Mouse (Mus musculus): ENCODE measurements at regions not wholly inside any gene's neighbourhood (a gene's known extent, or its start where the extent isn't known, plus 50 kb on each side); places are given as distances from the start of the nearest gene placed in this dataset.

GRCm38 (mm10) chr4:124265527-124265926 lies 345.1 kb downstream of the 3100002H09Rik start:
- Histone ChIP-seq H3K27me3 (replicated peaks) (peaks cover 72% of the 10 kb centered on the region), H3K9ac (ENCODE audit: insufficient read depth, low read depth) (no peak overlapping the region), H3K9me3 (replicated peaks; ENCODE audit: low read length) (no peaks in the 10 kb centered on the region), H3K27ac (ENCODE audit: insufficient read depth, low read depth) (no peak overlapping the region), H3K4me1 (ENCODE audit: control insufficient read depth in 1 of 2, insufficient read depth in 2 of 2) (peaks cover 0 to 4% of the 10 kb centered on the region in 2 experiments; a peak in 1 of 4 replicates), H3K4me3 (replicated peaks in 1 of 3; ENCODE audit: low read depth in 2 of 3, low read length in 2 of 3, poor library complexity in 1 of 3) (no peak overlapping the region), H3K36me3 (replicated peaks in 1 of 2; ENCODE audit: control insufficient read depth in 1 of 2, insufficient read depth in 1 of 2, low read length in 1 of 2) (no peaks in the 10 kb centered on the region), H3K79me2 (replicated peaks; ENCODE audit: control insufficient read depth, extremely low read depth, insufficient read depth, poor library complexity, severe bottlenecking) (no peaks in the 10 kb centered on the region), H3K4me2 (ENCODE audit: insufficient read depth, low read depth, poor library complexity, severe bottlenecking) (no peak overlapping the region)
- no peak for DNase-seq (ENCODE audit: extremely low read depth)
- TF ChIP-seq NRF1 (IDR thresholded peaks at IDR 0.05; ENCODE audit: low read depth, low read length) (no peak), PAX5 (IDR thresholded peaks at IDR 0.05; ENCODE audit: low read length) (no peak), USF2 (conservative IDR thresholded peaks at IDR 0.05; ENCODE audit: low read depth, low read length) (no peak), RCOR1 (conservative IDR thresholded peaks at IDR 0.05; ENCODE audit: low read depth, low read length) (no peak), MAZ (IDR thresholded peaks at IDR 0.05; ENCODE audit: low read depth, low read length) (no peak), RAD21 (IDR thresholded peaks at IDR 0.05; ENCODE audit: low read depth, low read length) (no peak), ZMIZ1 (IDR thresholded peaks at IDR 0.05; ENCODE audit: low read depth, low read length) (no peak), ZKSCAN1 (IDR thresholded peaks at IDR 0.05; ENCODE audit: borderline replicate concordance, low read depth, low read length) (no peak), MYC (IDR thresholded peaks at IDR 0.05; ENCODE audit: low read depth, low read length) (no peak), TCF12 (IDR thresholded peaks at IDR 0.05; ENCODE audit: low read depth, low read length) (no peak), MEF2A (IDR thresholded peaks at IDR 0.05; ENCODE audit: borderline replicate concordance, low read depth, low read length) (no peak), MXI1 (IDR thresholded peaks at IDR 0.05; ENCODE audit: low read depth, low read length) (no peak), KAT2A (IDR thresholded peaks at IDR 0.05; ENCODE audit: insufficient replicate concordance, low read length) (no peak), POLR2A (IDR thresholded peaks at IDR 0.05; ENCODE audit: low read depth, low read length) (no peak), ZC3H11A (IDR thresholded peaks at IDR 0.05; ENCODE audit: low read depth, low read length) (no peak), SMC3 (IDR thresholded peaks at IDR 0.05; ENCODE audit: low read depth, low read length) (no peak), E2F4 (IDR thresholded peaks at IDR 0.05; ENCODE audit: insufficient replicate concordance, low read depth, low read length) (no peak), NELFE (IDR thresholded peaks at IDR 0.05; ENCODE audit: low read depth, low read length) (no peak)
- in situ Hi-C loops (cut with MboI; ENCODE audit: low pct_ligation_motif_present, low pct_unique_long_range_greater_than_20kb, low sequenced_read_pairs) (no loop called here), dilution Hi-C loops (cut with MboI; ENCODE audit: extremely low pct_ligation_motif_present, extremely low pct_unique_long_range_greater_than_20kb, low sequenced_read_pairs) (no loop called here)

GRCm38 (mm10) chr4:124257006-124257405 lies 339.2 kb upstream of the 4930535I16Rik start:
- Histone ChIP-seq H3K4me1 (ENCODE audit: control insufficient read depth in 1 of 2, insufficient read depth in 2 of 2) (peaks cover 0 to 2% of the 10 kb centered on the region in 2 experiments; a peak in 1 of 4 replicates), H3K36me3 (replicated peaks in 1 of 2; ENCODE audit: control insufficient read depth in 1 of 2, insufficient read depth in 1 of 2, low read length in 1 of 2) (no peaks in the 10 kb centered on the region), H3K79me2 (replicated peaks; ENCODE audit: control insufficient read depth, extremely low read depth, insufficient read depth, poor library complexity, severe bottlenecking) (no peaks in the 10 kb centered on the region), H3K27me3 (replicated peaks) (peaks cover 91% of the 10 kb centered on the region), H3K27ac (ENCODE audit: insufficient read depth, low read depth) (no peak overlapping the region), H3K9ac (ENCODE audit: insufficient read depth, low read depth) (no peak overlapping the region), H3K4me2 (ENCODE audit: insufficient read depth, low read depth, poor library complexity, severe bottlenecking) (no peak overlapping the region), H3K4me3 (replicated peaks in 1 of 3; ENCODE audit: low read depth in 2 of 3, low read length in 2 of 3, poor library complexity in 1 of 3) (no peak overlapping the region), H3K9me3 (replicated peaks; ENCODE audit: low read length) (no peaks in the 10 kb centered on the region)
- no peak for DNase-seq (ENCODE audit: extremely low read depth)
- TF ChIP-seq GABPA (IDR thresholded peaks at IDR 0.05; ENCODE audit: insufficient replicate concordance, low read depth, low read length) (no peak), MAX (IDR thresholded peaks at IDR 0.05; ENCODE audit: low read length) (no peak), ZNF384 (IDR thresholded peaks at IDR 0.05; ENCODE audit: low read depth, low read length) (no peak), RCOR1 (conservative IDR thresholded peaks at IDR 0.05; ENCODE audit: low read depth, low read length) (no peak), MAZ (IDR thresholded peaks at IDR 0.05; ENCODE audit: low read depth, low read length) (no peak), MAFK (IDR thresholded peaks at IDR 0.05; ENCODE audit: insufficient replicate concordance, low read length) (no peak), ZMIZ1 (IDR thresholded peaks at IDR 0.05; ENCODE audit: low read depth, low read length) (no peak)
- in situ Hi-C loops (cut with MboI; ENCODE audit: low pct_ligation_motif_present, low pct_unique_long_range_greater_than_20kb, low sequenced_read_pairs) (no loop called here), dilution Hi-C loops (cut with MboI; ENCODE audit: extremely low pct_ligation_motif_present, extremely low pct_unique_long_range_greater_than_20kb, low sequenced_read_pairs) (no loop called here)

Data from CH12.LX (cell line).